Mouse (Mus musculus) layer of hippocampus, postnatal 36 days (tissue): ENCODE data around the gene Gm42742. TPM values are rescaled to one million over a fixed set of nuclear protein-coding genes. Genes with fewer than 3 reads are reported as not detected.
A peak's percentile ranks its signal among the peaks of the same experiment; 100 is the strongest.

Experiments used
- DNase-seq, 2 experiments: peaks; one replicate each; pipeline ENCODE4 v3.0.0; 2022
- microRNA-seq, 2 experiments: library from miRNA; unstranded; fragments of <30 nt; microRNA quantifications; one replicate each; pipeline ENCODE4 v1.2.0; 2021
- total RNA-seq, 2 experiments: library from RNA; stranded (reverse); gene quantifications; 2 replicates each; pipeline ENCODE4 v1.2.3; 2021

The Gm42742 gene
- total RNA-seq, 2 experiments from 2014 or later = 68.6 to 82.2 TPM

DNA sequence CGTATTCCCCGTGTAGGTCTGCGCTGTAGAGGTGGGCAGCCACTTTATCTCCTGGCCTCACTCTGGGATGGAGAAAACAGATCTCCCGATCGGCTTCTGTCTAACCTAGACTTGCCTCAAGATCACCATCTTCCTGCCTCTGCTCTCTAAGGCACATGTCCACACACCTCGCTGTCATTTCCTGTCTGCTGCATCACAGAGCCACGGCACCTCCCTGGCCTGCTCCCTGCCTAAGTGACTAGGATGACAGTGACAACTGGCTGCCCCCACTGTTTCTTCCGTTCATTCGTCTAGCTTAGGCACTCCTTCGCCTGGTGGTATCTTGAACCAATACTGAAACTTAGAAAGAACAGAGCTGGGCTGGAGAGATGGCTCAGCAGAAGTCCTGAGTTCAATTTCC lies 21.3 kb downstream of the Gm42742 start:
- DNase-seq = no peak

DNA sequence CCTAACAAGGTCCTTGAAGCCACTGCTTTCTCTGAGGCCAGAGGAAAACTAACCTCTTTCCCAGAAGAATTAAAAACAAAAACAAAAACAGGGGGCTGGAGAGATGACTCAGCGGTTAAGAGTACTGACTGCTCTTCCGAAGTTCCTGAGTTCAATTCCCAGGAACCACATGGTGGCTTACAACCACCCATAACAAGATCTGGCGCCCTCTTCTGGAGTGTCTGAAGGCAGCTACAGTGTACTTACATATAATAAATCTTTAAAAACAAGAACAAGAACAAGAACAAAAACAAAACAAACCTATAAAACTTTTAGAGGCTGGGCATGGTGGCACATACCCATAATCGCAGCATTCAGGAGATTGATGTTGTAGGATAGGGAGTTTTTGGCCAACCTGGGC lies 24.4 kb downstream of the Gm42742 start:
- DNase-seq = no peak

DNA sequence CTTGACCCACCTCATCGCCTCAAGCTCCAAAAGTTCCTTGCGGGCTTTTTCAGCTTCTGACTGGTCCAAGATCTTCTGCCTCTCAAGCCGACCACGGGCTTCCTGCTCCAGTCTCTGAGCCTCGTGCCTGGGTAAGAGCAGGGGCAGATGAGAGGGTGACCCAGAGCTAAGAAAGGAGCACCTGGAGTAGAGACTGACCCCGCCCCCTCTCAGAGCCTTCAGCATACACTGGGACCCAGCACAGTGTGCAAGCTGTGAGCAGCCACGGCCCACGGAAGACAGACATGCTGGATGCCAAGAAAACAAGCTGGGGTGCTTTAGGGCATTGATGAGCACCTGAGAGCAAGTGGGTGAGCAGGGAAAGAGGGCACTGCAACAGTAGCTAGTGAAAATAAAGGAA lies 32.1 kb downstream of the Gm42742 start:
- no peak for DNase-seq

DNA sequence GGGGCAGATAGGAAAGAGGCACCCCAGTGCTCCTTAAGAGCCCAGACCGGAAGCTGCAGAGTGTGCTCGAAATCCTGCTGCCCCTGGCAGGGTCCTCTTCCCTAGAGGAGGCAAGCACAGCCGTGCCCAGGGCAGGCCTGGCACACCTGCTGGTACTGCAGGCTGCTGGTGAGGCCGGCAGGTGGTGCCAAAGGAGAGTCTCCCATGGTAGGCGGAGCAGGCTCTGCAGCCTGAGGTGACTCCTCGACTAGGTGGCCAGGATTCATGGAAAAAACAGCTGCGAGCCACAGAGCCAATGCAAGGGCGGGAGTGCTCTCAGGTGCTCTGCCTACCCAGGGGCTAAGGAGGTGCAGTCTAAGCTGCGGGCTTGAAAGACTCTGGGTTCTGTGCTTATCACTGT lies 34.6 kb downstream of the Gm42742 start:
- no peak for DNase-seq

DNA sequence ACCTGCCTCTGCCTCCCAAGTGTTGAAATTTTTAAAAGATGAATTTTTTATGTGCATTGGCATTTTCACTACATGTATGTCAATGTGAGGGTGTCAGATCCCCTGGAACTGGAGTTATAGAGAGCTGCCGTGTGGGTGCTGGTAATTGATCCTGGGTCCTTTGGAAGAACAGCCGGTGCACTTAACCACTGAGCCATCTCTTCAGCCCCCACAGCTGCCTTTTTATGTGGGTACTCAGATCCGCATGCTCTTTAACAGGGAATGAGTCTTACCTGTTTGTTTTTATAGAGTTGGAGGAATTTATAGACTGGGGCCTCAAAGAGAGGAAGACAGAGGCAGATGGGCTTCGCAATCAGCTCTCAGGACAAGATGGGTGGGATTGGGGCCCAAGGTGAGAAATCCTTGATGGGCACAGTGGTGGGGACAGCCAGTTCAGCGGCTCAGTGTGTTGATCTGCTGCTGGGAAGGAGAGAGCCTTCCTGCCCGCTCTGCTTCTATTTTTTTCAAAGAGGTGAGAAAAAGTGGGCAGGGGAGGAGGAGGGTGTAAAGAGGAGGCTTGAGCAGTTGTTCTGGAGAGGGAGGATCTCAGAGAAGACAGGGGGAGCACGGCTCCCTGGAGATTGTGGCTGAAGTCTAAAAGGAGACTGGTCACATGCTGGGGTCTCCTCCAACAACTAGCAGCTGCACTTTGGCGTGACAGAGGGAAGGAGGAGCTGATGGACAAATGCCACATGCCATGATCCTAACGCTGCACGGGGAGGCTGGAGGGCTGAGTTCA lies 36.0 kb downstream of the Gm42742 start:
- no peak for DNase-seq

DNA sequence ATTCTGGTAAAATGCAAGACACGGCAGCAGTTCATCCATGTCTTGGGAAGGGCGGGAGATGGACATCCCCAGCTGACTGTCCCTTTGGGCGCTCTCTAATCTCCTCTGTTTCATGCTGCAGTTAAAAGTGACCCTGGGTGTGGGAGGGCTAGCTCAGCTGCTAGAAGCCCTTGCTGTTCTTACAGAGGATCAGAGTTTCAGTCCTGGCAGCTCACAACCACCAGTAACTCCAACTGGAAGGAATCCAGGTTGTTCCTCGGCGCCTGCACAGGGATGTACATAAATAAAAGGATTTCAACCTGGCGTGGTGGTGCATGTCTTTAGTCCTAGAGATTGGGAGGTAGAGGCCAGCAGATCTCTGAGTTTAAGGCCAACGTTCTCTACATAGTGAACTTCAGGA lies 37.8 kb downstream of the Gm42742 start:
- DNase-seq = no peak

DNA sequence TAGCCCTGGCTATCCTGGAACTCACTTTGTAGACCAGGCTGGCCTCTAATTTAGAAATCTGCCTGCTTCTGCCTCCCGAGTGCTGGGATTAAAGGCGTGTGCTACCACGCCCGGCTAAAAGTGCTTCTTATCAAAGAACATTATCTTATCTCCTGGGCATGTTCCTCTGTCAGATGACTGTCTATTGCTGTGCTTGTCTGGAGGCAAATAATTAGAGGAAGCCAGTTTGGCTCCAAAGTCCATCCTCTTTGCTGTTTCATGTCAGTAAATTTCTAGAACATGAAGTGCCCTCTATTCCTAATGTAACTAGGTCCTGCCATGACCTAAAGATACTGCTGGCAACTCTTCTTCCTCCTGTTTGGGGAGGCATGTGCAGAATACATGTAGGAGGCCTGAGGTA lies 38.8 kb downstream of the Gm42742 start:
- no peak for DNase-seq

DNA sequence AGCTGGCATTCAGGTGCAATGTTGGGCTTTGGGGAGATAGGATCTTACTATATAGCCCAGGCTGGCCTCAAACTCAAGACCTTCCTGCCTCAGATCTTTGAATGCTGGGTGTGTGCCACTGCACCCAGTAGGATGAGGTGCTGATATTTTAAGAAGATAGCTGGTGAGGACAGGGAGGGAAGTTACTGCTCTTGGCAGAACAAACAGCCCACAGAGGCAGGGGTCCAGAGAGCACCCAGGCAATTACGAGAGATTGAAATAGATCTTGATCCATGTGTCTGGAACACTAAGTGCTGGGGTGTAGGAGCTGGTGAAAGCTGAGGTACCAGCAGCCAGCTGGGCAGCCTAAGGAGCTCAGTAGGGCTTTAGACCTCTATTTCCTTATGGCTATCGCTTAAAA lies 39.3 kb downstream of the Gm42742 start:
- no peak for DNase-seq

DNA sequence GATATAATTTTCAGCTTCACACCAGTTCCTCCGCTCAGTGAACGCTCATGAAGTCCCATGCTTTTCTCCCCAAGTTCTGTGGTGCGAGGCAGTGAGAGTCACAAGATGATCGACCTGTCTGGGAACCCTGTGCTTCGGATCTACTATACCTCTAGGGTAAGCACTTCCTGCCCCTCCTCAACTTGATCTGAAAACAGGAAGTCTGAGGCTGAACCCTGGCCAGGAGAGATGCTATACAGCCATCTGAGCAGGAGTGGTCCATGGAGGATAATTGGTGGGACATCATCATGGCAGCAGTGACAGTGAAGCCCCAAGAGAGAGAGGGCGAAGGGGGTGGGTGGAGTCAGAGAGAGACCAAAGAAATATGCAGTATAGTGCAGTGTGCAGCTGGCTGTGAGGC lies 42.1 kb downstream of the Gm42742 start:
- DNase-seq = no peak

DNA sequence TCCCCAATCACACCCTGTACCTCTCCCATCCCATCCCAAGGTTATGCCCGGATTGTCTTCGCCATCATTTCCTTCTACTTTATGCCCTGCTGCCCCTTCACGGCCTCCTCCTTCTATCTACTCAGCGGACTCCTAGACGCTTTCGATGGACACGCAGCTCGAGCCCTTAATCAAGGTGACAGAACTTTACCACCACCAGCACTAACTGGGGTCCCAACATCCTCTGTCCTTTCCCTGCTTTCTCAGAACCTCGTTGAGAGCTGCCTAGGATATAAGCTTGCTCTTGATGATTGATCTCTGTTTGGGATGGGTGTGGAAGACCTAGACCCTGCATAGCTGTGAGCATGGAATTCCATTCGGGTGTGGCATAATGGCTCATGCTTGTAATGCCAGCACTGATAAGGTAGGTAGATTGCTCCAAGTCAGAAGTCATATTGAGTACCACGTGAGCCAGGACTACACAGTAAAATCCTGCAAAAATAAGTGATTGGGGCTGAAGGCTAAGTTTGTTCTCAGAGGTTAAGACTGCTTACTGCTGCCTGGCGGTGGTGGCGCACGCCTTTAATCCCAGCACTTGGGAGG lies 43.9 kb downstream of the Gm42742 start:
- DNase-seq = no peak

DNA sequence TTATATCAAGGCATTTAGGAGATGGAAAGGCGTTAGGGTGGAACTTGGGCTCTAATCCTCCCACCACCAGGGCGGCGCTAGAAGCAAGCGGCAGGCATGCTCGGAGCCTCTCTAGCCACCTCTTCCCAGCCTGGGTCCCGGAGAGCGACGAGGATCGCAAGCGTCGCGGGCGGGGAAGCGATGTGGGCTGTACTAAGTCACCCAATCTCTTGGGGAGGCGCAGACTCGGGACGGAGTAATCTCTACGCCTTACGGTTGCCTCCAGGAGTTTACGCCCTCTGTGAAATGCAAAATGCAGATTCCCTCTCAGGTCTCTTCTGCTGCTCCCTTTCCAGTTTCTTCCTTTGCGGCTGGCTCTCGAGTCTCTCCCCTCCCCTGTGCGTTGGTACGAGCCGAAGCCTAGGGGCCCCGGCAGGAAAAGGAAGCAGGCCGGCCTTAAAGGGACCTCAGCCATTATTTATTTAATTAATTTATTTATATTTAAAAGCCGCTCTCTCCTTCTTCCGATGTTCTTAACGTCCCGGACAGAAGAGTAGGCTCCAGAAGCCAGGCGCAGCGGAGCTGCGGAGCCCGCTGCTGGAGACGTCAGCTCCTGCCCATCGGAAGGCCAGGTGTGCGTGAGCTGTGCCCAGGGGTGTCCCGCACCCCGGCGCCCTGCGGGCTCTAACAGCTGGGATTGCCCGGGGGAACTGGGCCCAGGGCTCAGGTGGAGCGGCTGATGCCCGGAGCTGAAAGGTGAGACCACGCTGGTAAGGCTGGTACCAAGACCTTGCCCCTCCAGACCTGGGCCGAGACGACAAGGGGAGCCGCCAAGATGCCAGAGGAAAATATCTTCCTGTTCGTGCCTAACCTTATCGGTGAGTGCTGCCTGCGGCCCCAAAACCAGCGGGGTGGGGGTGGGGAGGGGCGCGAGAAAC lies 44.7 kb downstream of the Gm42742 start, which contains the start of gene Cdiptos:
Gene Cdiptos (minus strand): TSS at position 149 of the 917 bp plus-strand sequence.
- peak; percentile 94 to 95 for DNase-seq

DNA sequence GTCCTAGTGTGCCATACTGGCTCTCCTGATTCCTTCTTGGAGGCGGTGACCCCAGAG lies 45.2 kb downstream of the Gm42742 start, which contains the start of gene Cdipt:
Gene Cdipt (plus strand): TSS at position 22 of the 57 bp plus-strand sequence.
- no peak for DNase-seq

DNA sequence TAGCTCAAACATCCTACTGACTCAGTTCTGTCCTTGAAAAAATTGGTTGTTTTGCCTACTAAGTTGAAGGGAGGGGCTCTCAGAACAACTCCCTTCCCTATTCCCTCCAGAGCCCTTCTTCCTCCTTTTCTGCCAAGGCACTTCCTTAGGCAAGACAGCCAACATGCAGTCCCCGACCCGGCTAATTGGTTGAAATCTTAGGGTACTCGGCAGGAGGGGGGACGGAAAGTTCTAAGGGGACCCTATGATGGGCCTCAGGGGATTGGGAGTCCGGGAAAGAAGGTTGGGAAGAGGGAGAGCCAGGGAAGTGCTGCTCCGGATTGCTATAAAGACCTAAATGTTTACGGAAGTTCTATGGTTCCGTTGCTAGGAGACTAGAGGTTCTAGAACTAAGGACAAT lies 45.4 kb downstream of the Gm42742 start:
- no peak for DNase-seq

DNA sequence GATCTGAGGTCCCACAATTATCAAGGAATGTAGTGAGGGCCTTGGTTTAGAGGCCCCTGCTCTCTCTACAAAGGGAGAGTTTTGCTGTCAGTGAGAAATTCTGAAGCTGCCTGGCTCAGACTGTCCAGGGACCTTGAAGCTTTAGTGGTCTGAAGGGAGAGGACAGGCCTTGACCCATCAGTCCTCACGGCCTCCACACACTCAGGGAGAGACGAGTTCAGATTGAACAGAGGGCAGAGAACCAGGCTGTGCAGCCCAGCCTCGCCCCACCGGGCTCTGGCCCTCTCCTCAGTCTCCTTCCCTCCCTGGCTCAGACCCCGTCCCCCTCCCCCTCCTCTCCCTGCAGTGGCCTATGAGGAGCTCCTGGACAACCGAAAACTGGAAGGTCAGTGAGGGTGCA lies 53.5 kb downstream of the Gm42742 start:
- no peak for DNase-seq

DNA sequence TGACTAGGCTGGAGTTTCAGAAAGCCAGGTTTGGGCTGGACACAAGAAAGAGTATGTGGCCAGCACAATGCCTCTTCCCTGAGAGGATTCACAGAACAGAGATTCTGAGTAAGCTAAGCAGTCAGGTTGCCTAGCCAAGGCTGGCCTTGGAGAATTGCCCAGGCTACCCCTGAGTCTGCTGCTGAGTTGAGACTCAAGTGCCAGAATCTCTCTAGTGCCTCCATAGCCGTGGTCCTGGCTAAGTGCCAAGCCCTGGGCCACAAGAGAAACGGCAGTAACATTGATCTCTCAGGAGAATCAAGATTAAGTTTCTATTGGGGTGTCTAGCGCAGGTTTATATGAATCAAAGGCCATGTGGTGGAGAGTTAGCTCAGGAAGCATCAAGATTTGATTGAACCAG lies 55.3 kb downstream of the Gm42742 start:
- DNase-seq = no peak

Small RNAs within 50 kb of the gene (microRNA-seq; reads per million reads assigned to microRNA genes)
- 0 reads per million in 2 experiments for gene Gm44343

Other genes starting within 250 kb of the Gm42742 start
- gene Ypel3, start 244.1 kb downstream of the Gm42742 start, total RNA-seq = 100 to 1,000 TPM; 278 to 291 TPM
- gene Tbx6, start 239.6 kb downstream of the Gm42742 start, total RNA-seq = 1 to 10 TPM in 1 of 2 experiments, under 1 TPM in 1; 0.75 to 1.1 TPM
- gene Ppp4c, start 228.6 kb downstream of the Gm42742 start, total RNA-seq = 10 to 100 TPM; 54.3 to 59.5 TPM
- gene Fam57b, start 223.4 kb downstream of the Gm42742 start, total RNA-seq = 10 to 100 TPM; 75.1 to 83.3 TPM
- gene 4930451I11Rik, start 189.5 kb downstream of the Gm42742 start, total RNA-seq = not detected
- gene Doc2a, start 173.7 kb downstream of the Gm42742 start, total RNA-seq = 10 to 100 TPM; 16.1 to 17.7 TPM
- 10 to 100 TPM; 29.5 to 32.0 TPM for gene Hirip3, start 159.1 kb downstream of the Gm42742 start, total RNA-seq
- 10 to 100 TPM; 53.5 to 56.0 TPM for gene Ino80e, start 158.7 kb downstream of the Gm42742 start, total RNA-seq
- 100 to 1,000 TPM; 151 to 165 TPM for gene Taok2, start 136.4 kb downstream of the Gm42742 start, total RNA-seq
- gene Tmem219, start 98.2 kb downstream of the Gm42742 start, total RNA-seq = 10 to 100 TPM; 23.2 to 23.8 TPM
- gene Kctd13, start 92.2 kb downstream of the Gm42742 start, total RNA-seq = 100 to 1,000 TPM; 161 to 171 TPM
- 10 to 100 TPM; 34.1 to 35.4 TPM for gene Asphd1, start 71.5 kb downstream of the Gm42742 start, total RNA-seq
- 100 to 1,000 TPM; 427 to 447 TPM for gene Sez6l2, start 70.5 kb downstream of the Gm42742 start, total RNA-seq
- 100 to 1,000 TPM; 159 to 164 TPM for gene Cdipt, start 45.2 kb downstream of the Gm42742 start, total RNA-seq
- gene Cdiptos, start 45.0 kb downstream of the Gm42742 start, total RNA-seq = under 1 TPM in 1 of 2 experiments, not detected in 1; 0.35 TPM
- 1 to 10 TPM; 7.2 to 8.4 TPM for gene Mvp, start 6.5 kb downstream of the Gm42742 start, total RNA-seq
- under 1 TPM in 1 of 2 experiments, not detected in 1; 0.90 TPM for gene Pagr1b, start 4.6 kb downstream of the Gm42742 start, total RNA-seq
- 10 to 100 TPM; 10.4 to 16.2 TPM for gene Pagr1a, start 3.7 kb downstream of the Gm42742 start, total RNA-seq
- 100 to 1,000 TPM; 229 to 233 TPM for gene Prrt2, start 114 bp upstream of the Gm42742 start, total RNA-seq
- gene Maz, start 5.9 kb upstream of the Gm42742 start, total RNA-seq = 100 to 1,000 TPM; 258 to 261 TPM
- 1 to 10 TPM; 6.9 to 7.3 TPM for gene Kif22, start 21.4 kb upstream of the Gm42742 start, total RNA-seq
- not detected for gene Zg16, start 66.2 kb upstream of the Gm42742 start, total RNA-seq
- 1 to 10 TPM in 1 of 2 experiments, under 1 TPM in 1; 0.92 to 1.1 TPM for gene AI467606, start 70.3 kb upstream of the Gm42742 start, total RNA-seq
- gene Qprt, start 101.1 kb upstream of the Gm42742 start, total RNA-seq = under 1 TPM; 0.32 to 0.66 TPM
- under 1 TPM; 0.50 to 0.73 TPM for gene Spn, start 116.7 kb upstream of the Gm42742 start, total RNA-seq
- gene Cd2bp2, start 175.0 kb upstream of the Gm42742 start, total RNA-seq = 10 to 100 TPM; 93.9 to 95.1 TPM
- 100 to 1,000 TPM; 107 to 108 TPM for gene Tbc1d10b, start 187.4 kb upstream of the Gm42742 start, total RNA-seq
- gene Mylpf, start 187.8 kb upstream of the Gm42742 start, total RNA-seq = 1 to 10 TPM in 1 of 2 experiments, not detected in 1; 1.1 TPM
- gene Zfp553, start 212.0 kb upstream of the Gm42742 start, total RNA-seq = 10 to 100 TPM; 21.0 TPM
- 1 to 10 TPM; 5.2 to 5.4 TPM for gene Sept1, start 212.0 kb upstream of the Gm42742 start, total RNA-seq
- 10 to 100 TPM; 69.3 to 74.9 TPM for gene Zfp771, start 223.2 kb upstream of the Gm42742 start, total RNA-seq
- gene Dctpp1, start 239.6 kb upstream of the Gm42742 start, total RNA-seq = 10 to 100 TPM; 21.0 to 21.9 TPM